Mouse (Mus musculus): Measurements from ENCODE around the gene Pisd.

DNA sequence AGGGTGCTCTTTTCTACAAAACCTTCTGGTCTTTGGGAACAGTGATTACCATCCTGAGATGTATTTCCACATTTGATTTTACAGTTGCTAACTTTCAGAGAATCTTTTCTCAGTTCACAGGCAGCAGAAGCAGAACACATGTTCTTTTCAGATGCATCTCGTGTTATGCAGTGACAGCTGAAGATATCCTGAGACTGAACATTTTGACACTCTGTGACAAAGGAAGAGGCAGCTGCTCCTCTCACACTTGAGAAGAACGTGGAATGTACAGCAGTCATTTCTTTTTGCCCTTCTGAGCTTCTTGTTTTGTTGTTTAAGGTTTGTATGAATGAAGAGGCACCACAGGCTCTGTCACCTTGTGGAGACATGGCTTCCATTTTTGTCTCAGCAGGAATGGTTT lies 44.6 kb upstream of the Pisd start:
- TF ChIP-seq CTCF (IDR thresholded peaks at IDR 0.05; ENCODE audit: control insufficient read depth, insufficient read depth, insufficient replicate concordance, low read depth, low read length) (no peak), POLR2A (IDR thresholded peaks at IDR 0.05; ENCODE audit: control insufficient read depth, low read depth, low read length) (no peak)
